Mouse (Mus musculus): ENCODE measurements around the gene Ap2b1. TPM values are rescaled to one million over a fixed set of nuclear protein-coding genes. Genes with fewer than 3 reads are reported as not detected.

The Ap2b1 gene
- polyA plus RNA-seq, 1 experiment = 263 TPM

DNA sequence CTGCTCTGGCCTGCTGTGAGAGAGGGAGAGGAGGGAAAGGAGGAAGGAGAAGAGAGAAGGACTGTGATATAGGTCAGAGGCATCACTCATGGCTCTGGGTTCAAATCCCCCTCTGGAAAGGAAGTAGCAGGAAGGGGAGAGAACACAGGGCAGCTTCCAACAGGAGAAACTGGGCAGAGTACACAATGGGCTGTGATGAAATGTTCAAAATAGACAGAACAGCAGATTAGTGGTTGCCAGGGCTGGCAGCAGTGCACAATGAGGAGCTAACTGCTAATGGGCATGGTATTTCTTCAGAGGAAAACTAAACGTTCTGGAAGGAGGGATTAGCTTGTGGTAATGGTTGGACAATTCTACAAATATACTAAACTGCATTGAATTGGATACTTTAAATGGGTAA is 151.7 kb downstream of the Ap2b1 start:
- no peaks in the 10 kb centered on the region for H3K27me3 ChIP-seq (ENCODE audit: control insufficient read depth, insufficient read depth, low read length)
- H3K27ac ChIP-seq (ENCODE audit: control insufficient read depth, insufficient read depth, low read depth, low read length) = no peak overlapping the region
- no peak for TF ChIP-seq POLR2A (IDR thresholded peaks at IDR 0.05; ENCODE audit: control insufficient read depth, low read depth, low read length)
- TF ChIP-seq CTCF (IDR thresholded peaks at IDR 0.05; ENCODE audit: control insufficient read depth, insufficient read depth, insufficient replicate concordance, low read depth, low read length) = no peak
- H3K4me1 ChIP-seq (ENCODE audit: control insufficient read depth, insufficient read depth, low read length) = peaks cover 5% of the 10 kb centered on the region; the same call in 1 of the 2 replicates
- no peak overlapping the region for H3K4me3 ChIP-seq (ENCODE audit: control insufficient read depth, low read depth, low read length)
- no peaks in the 10 kb centered on the region for H3K36me3 ChIP-seq (ENCODE audit: control insufficient read depth, insufficient read depth, low read length)

DNA sequence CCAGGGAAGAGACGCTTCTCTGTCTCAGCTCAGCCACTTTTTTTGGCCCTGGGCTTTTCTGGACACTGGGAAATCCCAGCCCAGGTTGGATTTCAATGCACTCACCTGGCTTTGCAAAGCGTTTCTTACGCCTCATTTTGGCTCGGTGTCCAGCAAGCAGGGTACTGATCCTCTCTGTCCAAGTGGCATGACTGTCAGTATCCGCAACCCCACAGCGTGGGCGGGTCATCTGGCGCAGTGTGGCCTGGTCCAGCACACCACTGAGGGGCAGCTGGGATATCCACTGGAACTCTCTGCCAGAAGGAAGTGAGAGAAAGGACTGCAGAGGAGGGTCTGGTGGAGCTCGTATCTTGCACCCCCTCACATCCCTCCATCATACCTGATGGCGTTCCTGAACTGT is 152.5 kb downstream of the Ap2b1 start:
- Histone ChIP-seq H3K27me3 (ENCODE audit: control insufficient read depth, insufficient read depth, low read length) (no peaks in the 10 kb centered on the region), H3K36me3 (ENCODE audit: control insufficient read depth, insufficient read depth, low read length) (no peaks in the 10 kb centered on the region), H3K4me1 (ENCODE audit: control insufficient read depth, insufficient read depth, low read length) (peaks cover 5% of the 10 kb centered on the region; the same call in 1 of the 2 replicates), H3K27ac (ENCODE audit: control insufficient read depth, insufficient read depth, low read depth, low read length) (no peak overlapping the region), H3K4me3 (ENCODE audit: control insufficient read depth, low read depth, low read length) (no peak overlapping the region)
- no peak for TF ChIP-seq CTCF (IDR thresholded peaks at IDR 0.05; ENCODE audit: control insufficient read depth, insufficient read depth, insufficient replicate concordance, low read depth, low read length)
- TF ChIP-seq POLR2A (IDR thresholded peaks at IDR 0.05; ENCODE audit: control insufficient read depth, low read depth, low read length) = no peak

DNA sequence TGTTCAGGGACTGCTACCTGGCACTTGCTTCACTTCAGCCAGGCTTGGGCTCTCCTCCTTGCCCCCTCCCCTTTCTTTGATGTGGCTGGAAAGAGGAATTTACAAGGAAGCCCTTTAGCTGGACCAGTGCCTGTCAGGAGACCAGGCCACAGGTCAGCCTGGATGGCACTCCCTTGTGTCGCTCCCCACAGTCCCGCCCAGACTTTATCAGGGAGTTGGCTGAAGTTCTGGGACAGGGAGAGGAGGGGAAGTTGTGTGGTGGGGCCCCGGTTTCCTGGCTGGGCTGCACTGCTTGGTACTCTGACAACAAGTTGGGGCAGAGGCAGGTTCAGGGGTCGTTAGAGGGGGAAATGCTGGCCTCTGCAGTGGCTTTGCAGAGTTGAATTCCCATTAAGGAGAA is 155.7 kb downstream of the Ap2b1 start:
- Histone ChIP-seq H3K27me3 (ENCODE audit: control insufficient read depth, insufficient read depth, low read length) (no peaks in the 10 kb centered on the region), H3K27ac (ENCODE audit: control insufficient read depth, insufficient read depth, low read depth, low read length) (no peak overlapping the region), H3K36me3 (ENCODE audit: control insufficient read depth, insufficient read depth, low read length) (no peaks in the 10 kb centered on the region), H3K4me1 (ENCODE audit: control insufficient read depth, insufficient read depth, low read length) (peaks cover 3% of the 10 kb centered on the region; the same call in 1 of the 2 replicates), H3K4me3 (ENCODE audit: control insufficient read depth, low read depth, low read length) (no peak overlapping the region)
- TF ChIP-seq CTCF (IDR thresholded peaks at IDR 0.05; ENCODE audit: control insufficient read depth, insufficient read depth, insufficient replicate concordance, low read depth, low read length) = no peak
- no peak for TF ChIP-seq POLR2A (IDR thresholded peaks at IDR 0.05; ENCODE audit: control insufficient read depth, low read depth, low read length)

Other genes with a start within 250 kb of the Ap2b1 start
- gene Slfn2, start 233.9 kb upstream of the Ap2b1 start, polyA plus RNA-seq (2012; rRNA removed) = 0.06 and 0.16 TPM in 2 replicates
- gene Slfn1, start 182.2 kb upstream of the Ap2b1 start, polyA plus RNA-seq (2012; rRNA removed) = not detected in 2 replicates
- gene Slfn4, start 123.8 kb upstream of the Ap2b1 start, polyA plus RNA-seq (2012; rRNA removed) = 0.22 and 0.38 TPM in 2 replicates
- gene Slfn3, start 107.7 kb upstream of the Ap2b1 start, polyA plus RNA-seq (2012; rRNA removed) = 0.64 and 0.66 TPM in 2 replicates
- gene Slfn14, start 12.3 kb upstream of the Ap2b1 start, polyA plus RNA-seq (2012; rRNA removed) = 0.05 and 0.07 TPM in 2 replicates
- gene Pex12, start 3.6 kb downstream of the Ap2b1 start, polyA plus RNA-seq (2012; rRNA removed) = 27.8 and 32.1 TPM in 2 replicates
- gene Rasl10b, start 110.1 kb downstream of the Ap2b1 start, polyA plus RNA-seq (2012; rRNA removed) = 2.0 and 2.1 TPM in 2 replicates
- 0.08 TPM in 1 of 2 replicates, not detected in the other for gene Gas2l2, start 130.4 kb downstream of the Ap2b1 start, polyA plus RNA-seq (2012; rRNA removed)
- gene 1700020L24Rik, start 138.7 kb downstream of the Ap2b1 start, polyA plus RNA-seq (2012; rRNA removed) = 256 and 289 TPM in 2 replicates
- gene Mmp28, start 164.0 kb downstream of the Ap2b1 start, polyA plus RNA-seq (2012; rRNA removed) = 0.58 and 0.93 TPM in 2 replicates
- gene Taf15, start 174.1 kb downstream of the Ap2b1 start, polyA plus RNA-seq (2012; rRNA removed) = 32.4 and 49.6 TPM in 2 replicates
- gene Heatr9, start 223.2 kb downstream of the Ap2b1 start, polyA plus RNA-seq (2012; rRNA removed) = 8.7 and 10.8 TPM in 2 replicates
- 2.3 and 3.5 TPM in 2 replicates for gene Ccl5, start 231.5 kb downstream of the Ap2b1 start, polyA plus RNA-seq (2012; rRNA removed)